Mouse (Mus musculus) gastrocnemius, adult 2 months (tissue): ENCODE results near the gene Synrg. TPM values are rescaled to one million over a fixed set of nuclear protein-coding genes. Genes with fewer than 3 reads are reported as not detected.

Source experiments
- DNase-seq: peaks from one replicate; pipeline ENCODE4 v3.0.0; 2022
- H3K27ac ChIP-seq: fragments of 200-600 bp; 2 replicates; pipeline ENCODE4 v1.8.1; 2022; ENCODE audit warnings: mild to moderate bottlenecking
- H3K4me3 ChIP-seq: fragments of 200-600 bp; 2 replicates; pipeline ENCODE4 v1.8.1; 2022; ENCODE audit warnings: mild to moderate bottlenecking, moderate library complexity
- CTCF ChIP-seq: fragments of 200-600 bp; IDR thresholded peaks from 2 replicates; pipeline ENCODE4 v1.8.1; 2022; ENCODE audit warnings: antibody characterized with exemption, mild to moderate bottlenecking, moderate library complexity
- intact Hi-C: fragments of 180-260 bp; cut with DNase I; formaldehyde crosslinking; loops from one replicate; pipeline ENCODE4 v1.15.1; 2025
- total RNA-seq, 2 experiments: library from RNA; stranded (reverse); gene quantifications; 2 replicates each; pipeline ENCODE4 v1.2.3; 2021

Synrg gene
- total RNA-seq, 2 experiments from 2014 or later: 40.8 to 41.8 TPM

GRCm38 (mm10) chr11:84060635-84061034 is 96.4 kb downstream of the Synrg start:
- H3K27ac ChIP-seq: no peak overlapping the region
- H3K4me3 ChIP-seq: no peak overlapping the region
- TF ChIP-seq CTCF: no peak
- no peak for DNase-seq
- intact Hi-C loops: no loop called here

- Histone ChIP-seq H3K27ac (no peak overlapping the region), H3K4me3 (no peak overlapping the region)
- TF ChIP-seq CTCF: no peak
- intact Hi-C loops: no loop called here
- no peak for DNase-seq
Observed at GRCm38 (mm10) chr11:84061881-84062280, 97.7 kb downstream of the Synrg start.

GRCm38 (mm10) chr11:84062805-84063204 is 98.6 kb downstream of the Synrg start:
- DNase-seq: peak; percentile 32
- no peak overlapping the region for H3K4me3 ChIP-seq
- intact Hi-C loops: no loop called here
- TF ChIP-seq CTCF: no peak
- no peak overlapping the region for H3K27ac ChIP-seq

- intact Hi-C loops: no loop called here
- Histone ChIP-seq H3K4me3 (no peak overlapping the region), H3K27ac (no peak overlapping the region)
- no peak for TF ChIP-seq CTCF
- no peak for DNase-seq
Observed at GRCm38 (mm10) chr11:84063631-84064209, 99.5 kb downstream of the Synrg start.

GRCm38 (mm10) chr11:84066071-84066481 is 101.8 kb downstream of the Synrg start:
- peak; percentile 29 for DNase-seq
- intact Hi-C loops: loop anchor here (5.0 kb wide), 1 partner anchor 61 kb away; the partner anchor contains the start of genes Acaca and Tada2a
- H3K4me3 ChIP-seq: peak overlapping the region; percentile 84
- peak overlapping the region; percentile 92; the same call in 1 of the 2 replicates for H3K27ac ChIP-seq
- peak; percentile 53 for TF ChIP-seq CTCF

GRCm38 (mm10) chr11:84066927-84067645 is 102.9 kb downstream of the Synrg start:
- intact Hi-C loops: loop anchor here (5.0 kb wide), 1 partner anchor 60 kb away; the partner anchor contains the start of genes Acaca and Tada2a
- peak; percentile 60 for DNase-seq
- peak overlapping the region; percentile 92 for H3K27ac ChIP-seq

GRCm38 (mm10) chr11:84067720-84068190 is 103.5 kb downstream of the Synrg start:
- DNase-seq: no peak
- intact Hi-C loops: loop anchor here (5.0 kb wide), 1 partner anchor 60 kb away; the partner anchor contains the start of genes Acaca and Tada2a
- Histone ChIP-seq H3K27ac (peak overlapping the region; percentile 92), H3K4me3 (peak overlapping the region; percentile 84)
- no peak for TF ChIP-seq CTCF

More at GRCm38 (mm10) chr11:84066927-84067645, 102.9 kb downstream of the Synrg start:
- peak overlapping the region; percentile 84 for H3K4me3 ChIP-seq
- TF ChIP-seq CTCF: no peak

- H3K27ac ChIP-seq: peak overlapping the region; percentile 92
- peak; percentile 81 for DNase-seq
- intact Hi-C loops: loop anchor here (5.0 kb wide), 1 partner anchor 59 kb away; the partner anchor contains the start of genes Acaca and Tada2a
- peak overlapping the region; percentile 84 for H3K4me3 ChIP-seq
- no peak for TF ChIP-seq CTCF
Observed at GRCm38 (mm10) chr11:84068191-84069033, 104.2 kb downstream of the Synrg start.

- H3K27ac ChIP-seq: peak within 1 kb of the TSS; percentile 92
- intact Hi-C loops: loop anchor here (5.0 kb wide), 1 partner anchor 58 kb away; the partner anchor contains the start of genes Acaca and Tada2a
- DNase-seq: no peak
- peak within 1 kb of the TSS; percentile 84 for H3K4me3 ChIP-seq
- no peak for TF ChIP-seq CTCF
Observed at GRCm38 (mm10) chr11:84069034-84069370, 104.8 kb downstream of the Synrg start, which contains the start of gene Dusp14. Gene Dusp14 (minus strand): TSS chr11:84069261.

GRCm38 (mm10) chr11:84072904-84073651 is 108.8 kb downstream of the Synrg start:
- DNase-seq: peak; percentile 62
- no peak for TF ChIP-seq CTCF
- intact Hi-C loops: no loop called here
- H3K4me3 ChIP-seq: peak overlapping the region; percentile 26
- peak overlapping the region; percentile 63 for H3K27ac ChIP-seq
